Mouse (Mus musculus): ENCODE measurements around the gene Gatad2a. TPM values are rescaled to one million over a fixed set of nuclear protein-coding genes. Genes with fewer than 3 reads are reported as not detected.
A peak's percentile ranks its signal among the peaks of the same experiment; 100 is the strongest.

Gene Gatad2a
- polyA plus RNA-seq, 1 experiment from 2014 or later, result 81.7 TPM

DNA sequence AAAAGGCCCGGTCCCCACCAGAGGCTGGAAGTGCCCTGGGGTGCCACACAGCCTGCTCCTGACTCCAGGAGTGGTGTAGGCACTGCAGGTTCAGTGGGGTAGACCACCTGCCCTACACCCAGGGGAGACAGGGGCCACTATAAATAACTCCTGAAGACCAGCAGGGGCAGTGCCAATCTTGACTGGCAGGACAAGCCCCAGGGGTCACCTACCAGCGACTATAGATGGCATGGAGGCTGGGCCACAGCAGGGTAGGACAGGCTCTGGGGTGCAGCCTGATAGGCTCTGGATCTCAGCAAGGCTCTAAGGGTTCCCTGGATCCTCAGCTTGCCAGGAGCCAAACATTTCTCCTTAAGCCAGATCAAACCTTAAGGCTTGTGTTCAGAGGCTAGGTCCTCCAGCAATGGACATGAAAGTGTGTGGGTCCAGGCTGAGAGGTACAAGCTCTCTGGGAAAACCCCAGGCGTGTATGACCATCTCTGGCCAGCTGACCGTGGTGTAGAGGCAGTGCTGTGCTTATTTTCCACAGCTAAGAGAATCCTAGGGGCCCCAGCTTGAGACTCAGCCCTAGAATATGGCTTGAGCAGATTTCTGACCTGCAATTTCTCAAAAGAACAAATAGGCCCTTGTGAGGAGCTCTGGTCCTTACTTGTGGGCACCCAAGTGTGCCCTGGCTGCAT lies 100.3 kb downstream of the Gatad2a start:
- Histone ChIP-seq H3K4me3 (ENCODE audit: low read depth, low read length) (no peak overlapping the region), H3K27me3 (ENCODE audit: control insufficient read depth, insufficient read depth, low read length) (no peaks in the 10 kb centered on the region), H3K36me3 (ENCODE audit: control insufficient read depth, insufficient read depth, low read length) (no peaks in the 10 kb centered on the region), H3K4me2 (ENCODE audit: low read depth, low read length, severe bottlenecking) (no peak overlapping the region), H3K9ac (ENCODE audit: low read length) (no peak overlapping the region), H3K27ac (ENCODE audit: low read depth, low read length) (no peak overlapping the region), H3K9me3 (ENCODE audit: control insufficient read depth, low read length) (no peaks in the 10 kb centered on the region), H3K4me1 (replicated peaks; ENCODE audit: control insufficient read depth, insufficient read depth, low read length) (peaks cover 4% of the 10 kb centered on the region; the same call in 1 of the 2 replicates)
- ATAC-seq (replicated peaks; ENCODE audit: low FRiP score) (no peak), DNase-seq (ENCODE audit: low spot score) (no peak)
- WGBS, result 83% methylated on average over 4 of the region's 4 CpGs

DNA sequence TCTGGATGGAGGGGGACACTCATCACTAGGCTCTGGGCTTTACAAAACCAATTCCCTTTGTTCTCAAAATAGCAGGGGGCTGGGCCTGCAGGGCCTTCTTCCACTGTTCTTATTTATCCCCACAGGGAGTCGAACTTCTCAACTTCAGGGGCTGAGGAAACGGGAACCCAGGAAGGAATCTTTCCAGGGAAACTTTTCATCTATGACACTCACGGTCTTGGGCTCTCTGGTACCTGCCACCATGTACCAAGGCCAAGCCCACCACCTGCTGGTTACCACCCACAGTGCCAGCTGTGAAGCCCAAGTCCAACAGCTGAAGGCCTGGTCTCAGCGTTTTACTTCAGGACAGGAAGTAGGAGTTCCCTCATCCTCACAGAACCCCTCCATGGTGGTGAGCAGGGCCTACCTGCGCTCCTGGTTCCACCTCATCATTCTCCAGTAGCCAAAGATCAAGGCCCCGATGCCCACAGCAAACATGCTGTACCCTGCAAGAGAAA lies 101.3 kb downstream of the Gatad2a start:
- no peak overlapping the region for H3K27ac ChIP-seq (ENCODE audit: low read depth, low read length)
- DNase-seq (ENCODE audit: low spot score) (no peak), ATAC-seq (replicated peaks; ENCODE audit: low FRiP score) (no peak)
- H3K4me1 ChIP-seq (replicated peaks; ENCODE audit: control insufficient read depth, insufficient read depth, low read length), result no peaks in the 10 kb centered on the region; the same call in 1 of the 2 replicates
- no peak overlapping the region for H3K4me2 ChIP-seq (ENCODE audit: low read depth, low read length, severe bottlenecking)
- H3K9ac ChIP-seq (ENCODE audit: low read length), result no peak overlapping the region
- WGBS, result 50% methylated on average over 6 of the region's 6 CpGs
- H3K36me3 ChIP-seq (ENCODE audit: control insufficient read depth, insufficient read depth, low read length), result no peaks in the 10 kb centered on the region
- peaks cover 9% of the 10 kb centered on the region for H3K27me3 ChIP-seq (ENCODE audit: control insufficient read depth, insufficient read depth, low read length)
- H3K4me3 ChIP-seq (ENCODE audit: low read depth, low read length), result no peak overlapping the region
- no peaks in the 10 kb centered on the region for H3K9me3 ChIP-seq (ENCODE audit: control insufficient read depth, low read length)

DNA sequence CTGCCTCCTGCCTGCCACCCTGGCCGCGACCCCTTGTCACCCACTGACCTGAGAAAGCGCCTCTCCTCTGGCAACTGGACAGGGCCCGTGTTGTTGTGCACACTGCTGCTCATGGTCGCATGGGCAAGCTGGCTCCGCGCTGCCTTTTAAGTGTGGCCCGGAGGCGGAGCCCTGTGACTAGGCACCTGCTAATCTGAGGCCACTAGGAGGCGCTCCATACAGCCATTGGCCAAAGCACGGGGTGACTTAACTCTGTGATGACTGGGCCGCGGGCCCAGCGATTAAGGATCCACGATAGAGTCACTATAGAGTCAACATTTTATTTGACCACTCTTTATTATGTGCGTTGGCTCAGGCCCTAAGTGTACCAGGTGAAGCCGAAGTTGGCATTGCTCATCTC lies 102.3 kb downstream of the Gatad2a start:
- Histone ChIP-seq H3K9me3 (ENCODE audit: control insufficient read depth, low read length) (no peaks in the 10 kb centered on the region), H3K27me3 (ENCODE audit: control insufficient read depth, insufficient read depth, low read length) (peaks cover 19% of the 10 kb centered on the region), H3K4me3 (ENCODE audit: low read depth, low read length) (no peak overlapping the region), H3K27ac (ENCODE audit: low read depth, low read length) (no peak overlapping the region), H3K9ac (ENCODE audit: low read length) (no peak overlapping the region), H3K36me3 (ENCODE audit: control insufficient read depth, insufficient read depth, low read length) (no peaks in the 10 kb centered on the region), H3K4me2 (ENCODE audit: low read depth, low read length, severe bottlenecking) (no peak overlapping the region), H3K4me1 (replicated peaks; ENCODE audit: control insufficient read depth, insufficient read depth, low read length) (0 out of 2 replicates have a peak, but pooled peaks cover 5% of the 10 kb centered on the region)
- ATAC-seq (replicated peaks; ENCODE audit: low FRiP score) (peak; percentile 16), DNase-seq (ENCODE audit: low spot score) (peak; percentile 85)
- 24% methylated on average over 17 of the region's 17 CpGs for WGBS

DNA sequence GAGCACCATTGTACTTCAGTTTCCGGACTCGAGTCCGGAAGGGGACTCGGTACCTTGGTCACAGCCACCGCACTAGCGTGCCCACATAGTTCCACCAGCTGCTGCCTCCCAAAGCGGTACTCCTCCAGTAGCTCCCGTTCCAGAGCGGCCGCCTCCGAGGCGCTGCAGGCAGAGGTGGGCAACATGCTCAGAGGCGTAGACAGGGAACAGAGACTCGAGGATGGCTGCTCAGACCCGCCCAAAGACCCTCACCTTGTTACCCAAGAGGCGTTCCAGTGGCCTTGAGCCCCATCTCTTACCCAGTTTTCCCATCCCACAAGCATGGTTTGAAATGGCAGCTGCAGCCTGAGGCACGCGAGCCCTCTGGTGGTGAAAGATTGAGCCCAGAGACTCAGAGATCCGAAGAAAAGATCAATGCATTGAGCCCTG lies 105.4 kb downstream of the Gatad2a start:
- no peak overlapping the region for H3K9ac ChIP-seq (ENCODE audit: low read length)
- ATAC-seq (replicated peaks; ENCODE audit: low FRiP score) (peak; percentile 14; the same call in 1 of the 2 replicates), DNase-seq (ENCODE audit: low spot score) (peak; percentile 75)
- peaks cover 18% of the 10 kb centered on the region; the same call in 1 of the 2 replicates for H3K4me1 ChIP-seq (replicated peaks; ENCODE audit: control insufficient read depth, insufficient read depth, low read length)
- H3K4me3 ChIP-seq (ENCODE audit: low read depth, low read length), result no peak overlapping the region
- 44% methylated on average over 19 of the region's 19 CpGs for WGBS
- no peak overlapping the region for H3K4me2 ChIP-seq (ENCODE audit: low read depth, low read length, severe bottlenecking)
- peaks cover 49% of the 10 kb centered on the region for H3K27me3 ChIP-seq (ENCODE audit: control insufficient read depth, insufficient read depth, low read length)
- H3K36me3 ChIP-seq (ENCODE audit: control insufficient read depth, insufficient read depth, low read length), result no peaks in the 10 kb centered on the region
- no peak overlapping the region for H3K27ac ChIP-seq (ENCODE audit: low read depth, low read length)
- no peaks in the 10 kb centered on the region for H3K9me3 ChIP-seq (ENCODE audit: control insufficient read depth, low read length)

DNA sequence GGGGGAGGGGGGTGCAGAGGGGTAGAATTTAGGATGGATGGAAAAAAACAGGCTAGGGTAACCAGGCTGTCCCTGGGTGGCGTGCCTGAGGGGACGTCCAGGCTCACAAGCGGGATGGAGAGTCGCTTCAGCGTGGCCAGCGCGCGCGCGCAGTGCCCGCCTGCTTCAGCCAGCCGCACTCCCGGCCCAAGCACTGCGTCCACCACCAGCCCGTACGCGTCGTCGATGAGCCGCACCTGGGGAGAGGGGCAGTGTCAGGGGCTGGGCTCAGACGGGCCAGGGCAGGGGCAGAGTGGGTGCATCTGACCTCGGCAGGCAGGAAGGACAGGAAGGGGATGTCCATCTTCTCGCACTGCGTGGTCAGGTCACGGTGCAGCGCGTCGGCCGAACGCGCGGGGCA lies 107.3 kb downstream of the Gatad2a start:
- no peak for DNase-seq (ENCODE audit: low spot score)
- WGBS, result 5% methylated on average over 32 of the region's 32 CpGs
- Histone ChIP-seq H3K4me3 (ENCODE audit: low read depth, low read length) (peak overlapping the region; percentile 12; the same call in 1 of the 2 replicates), H3K27me3 (ENCODE audit: control insufficient read depth, insufficient read depth, low read length) (peaks cover 69% of the 10 kb centered on the region), H3K36me3 (ENCODE audit: control insufficient read depth, insufficient read depth, low read length) (no peaks in the 10 kb centered on the region), H3K9me3 (ENCODE audit: control insufficient read depth, low read length) (no peaks in the 10 kb centered on the region), H3K4me2 (ENCODE audit: low read depth, low read length, severe bottlenecking) (no peak overlapping the region), H3K27ac (ENCODE audit: low read depth, low read length) (no peak overlapping the region), H3K9ac (ENCODE audit: low read length) (no peak overlapping the region), H3K4me1 (replicated peaks; ENCODE audit: control insufficient read depth, insufficient read depth, low read length) (peaks cover 20% of the 10 kb centered on the region; the same call in 1 of the 2 replicates)
- 0 out of 2 replicates have a peak, but pooled peaks have one; percentile 17 for ATAC-seq (replicated peaks; ENCODE audit: low FRiP score)

DNA sequence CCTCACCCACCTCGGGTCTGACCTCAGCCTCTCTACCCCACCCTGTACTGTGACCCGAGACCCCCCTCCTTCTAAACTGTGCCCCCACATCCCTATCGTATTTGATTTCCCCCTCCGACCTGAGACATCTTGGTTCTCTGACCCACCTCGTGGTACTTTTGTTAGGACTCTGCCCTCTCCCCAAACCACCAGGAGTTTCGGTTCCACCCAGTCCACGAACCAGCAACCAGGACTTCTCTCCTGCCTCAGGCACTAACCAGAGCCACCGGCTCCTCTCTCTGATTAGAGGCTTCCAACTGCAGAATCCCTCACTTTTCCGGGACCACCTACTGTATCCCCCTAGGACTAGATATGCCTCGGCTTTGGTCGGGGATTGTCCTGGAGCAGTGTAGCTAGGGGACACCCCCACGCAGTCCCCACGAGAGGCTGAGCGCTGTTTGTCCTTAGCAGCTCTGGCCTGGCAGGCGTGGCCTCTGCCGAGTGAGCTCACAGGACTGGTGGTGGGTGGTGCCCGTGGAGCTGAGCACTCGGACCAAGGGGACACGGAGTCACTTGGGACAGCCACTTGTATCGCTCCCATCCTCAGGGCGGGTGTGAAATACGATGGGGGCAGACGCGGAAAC lies 107.8 kb downstream of the Gatad2a start:
- DNase-seq (ENCODE audit: low spot score), result no peak
- no peak overlapping the region for H3K27ac ChIP-seq (ENCODE audit: low read depth, low read length)
- WGBS, result 7% methylated on average over 24 of the region's 24 CpGs
- H3K9ac ChIP-seq (ENCODE audit: low read length), result no peak overlapping the region
- no peaks in the 10 kb centered on the region for H3K9me3 ChIP-seq (ENCODE audit: control insufficient read depth, low read length)
- peak overlapping the region; percentile 35; the same call in 1 of the 2 replicates for H3K4me2 ChIP-seq (ENCODE audit: low read depth, low read length, severe bottlenecking)
- peaks cover 20% of the 10 kb centered on the region; the same call in 1 of the 2 replicates for H3K4me1 ChIP-seq (replicated peaks; ENCODE audit: control insufficient read depth, insufficient read depth, low read length)
- 0 out of 2 replicates have a peak overlapping the region, but pooled peaks have one; percentile 12 for H3K4me3 ChIP-seq (ENCODE audit: low read depth, low read length)
- no peaks in the 10 kb centered on the region for H3K36me3 ChIP-seq (ENCODE audit: control insufficient read depth, insufficient read depth, low read length)
- ATAC-seq (replicated peaks; ENCODE audit: low FRiP score), result no peak
- H3K27me3 ChIP-seq (ENCODE audit: control insufficient read depth, insufficient read depth, low read length), result peaks cover 74% of the 10 kb centered on the region

DNA sequence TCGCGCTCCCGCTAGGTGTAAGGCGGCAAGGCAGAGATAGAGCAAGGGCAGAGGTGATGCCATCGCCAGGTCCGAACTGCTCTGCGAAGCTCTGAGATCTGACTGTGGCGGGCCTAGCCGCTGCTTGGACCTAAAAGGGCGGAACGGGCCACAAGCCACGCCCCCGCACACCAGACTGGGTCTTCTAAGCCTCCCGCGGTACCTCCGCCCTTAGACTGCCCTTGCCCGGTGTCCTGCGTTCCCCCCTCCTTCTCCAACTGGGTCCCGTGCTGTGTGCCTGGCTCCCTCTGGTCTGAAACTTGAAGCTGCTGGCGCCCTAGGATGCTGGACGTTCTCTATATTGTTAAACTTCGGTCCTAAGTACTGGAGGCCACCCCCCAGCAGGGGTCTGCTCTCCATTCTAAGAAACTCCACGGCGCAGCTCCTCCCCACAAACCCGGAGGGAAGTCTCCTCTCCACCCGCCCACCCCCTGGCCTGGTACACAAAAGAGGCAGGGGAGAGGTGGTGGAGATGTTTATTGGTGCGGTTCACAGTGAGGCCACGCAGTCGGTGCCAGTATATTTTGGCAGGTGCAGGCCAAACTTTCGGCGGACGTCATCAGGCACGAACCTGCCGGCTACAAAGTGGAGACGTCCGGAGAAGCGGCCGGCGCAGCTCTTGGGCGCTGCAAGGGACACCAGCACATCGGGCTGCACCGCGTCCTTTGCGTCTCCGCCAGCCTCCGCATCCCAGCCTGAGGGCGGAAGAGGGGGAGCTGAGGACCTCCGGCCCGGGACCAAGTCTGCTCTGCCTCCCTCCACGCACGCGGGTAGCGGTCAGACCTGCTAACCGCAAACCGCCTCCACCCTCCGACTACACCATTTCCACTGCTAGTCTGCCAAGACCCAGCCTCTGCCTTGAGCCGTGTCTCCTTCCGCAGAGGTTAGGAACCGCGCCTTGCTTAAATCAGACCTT lies 108.6 kb downstream of the Gatad2a start, which contains the start of gene Cilp2:
Cilp2 (minus strand) TSS at position 399 of the 955 bp plus-strand sequence.
- DNase-seq (ENCODE audit: low spot score) (peak; percentile 71), ATAC-seq (replicated peaks; ENCODE audit: low FRiP score) (no peak)
- Histone ChIP-seq H3K9me3 (ENCODE audit: control insufficient read depth, low read length) (no peaks in the 10 kb centered on the region), H3K27me3 (ENCODE audit: control insufficient read depth, insufficient read depth, low read length) (peaks cover 82% of the 10 kb centered on the region), H3K36me3 (ENCODE audit: control insufficient read depth, insufficient read depth, low read length) (no peaks in the 10 kb centered on the region), H3K4me3 (ENCODE audit: low read depth, low read length) (peak within 1 kb of the TSS; percentile 23), H3K27ac (ENCODE audit: low read depth, low read length) (no peak within 1 kb of the TSS), H3K9ac (ENCODE audit: low read length) (peak within 1 kb of the TSS; percentile 16; the same call in 1 of the 2 replicates), H3K4me2 (ENCODE audit: low read depth, low read length, severe bottlenecking) (peak within 1 kb of the TSS; percentile 35), H3K4me1 (replicated peaks; ENCODE audit: control insufficient read depth, insufficient read depth, low read length) (peaks cover 22% of the 10 kb centered on the region; the same call in 1 of the 2 replicates)
- WGBS, result 2% methylated on average over 60 of the region's 60 CpGs

DNA sequence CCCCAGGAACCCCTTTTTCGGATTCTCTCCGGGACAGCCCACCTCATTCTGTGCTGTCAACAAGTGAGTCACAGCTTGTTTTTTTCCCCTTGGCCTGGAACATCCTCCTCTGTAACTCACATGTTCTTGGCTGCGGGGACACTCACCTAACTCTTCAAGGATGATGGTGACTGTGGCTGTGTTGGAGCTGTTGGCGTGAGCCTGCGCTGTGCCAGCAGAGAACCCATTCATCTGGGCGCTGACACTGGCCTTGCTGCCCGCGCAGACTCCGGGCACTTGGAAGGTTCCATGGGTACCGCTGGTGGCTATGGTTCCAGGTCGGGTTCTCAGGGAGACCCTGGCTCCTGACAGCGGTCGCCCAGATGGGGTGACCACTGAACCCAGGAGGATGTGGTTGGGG lies 112.0 kb downstream of the Gatad2a start:
- DNase-seq (ENCODE audit: low spot score), result no peak
- Histone ChIP-seq H3K36me3 (ENCODE audit: control insufficient read depth, insufficient read depth, low read length) (no peaks in the 10 kb centered on the region), H3K27ac (ENCODE audit: low read depth, low read length) (no peak overlapping the region), H3K4me2 (ENCODE audit: low read depth, low read length, severe bottlenecking) (no peak overlapping the region), H3K9ac (ENCODE audit: low read length) (no peak overlapping the region), H3K4me1 (replicated peaks; ENCODE audit: control insufficient read depth, insufficient read depth, low read length) (peaks cover 30% of the 10 kb centered on the region; the same call in 1 of the 2 replicates), H3K9me3 (ENCODE audit: control insufficient read depth, low read length) (no peaks in the 10 kb centered on the region), H3K27me3 (ENCODE audit: control insufficient read depth, insufficient read depth, low read length) (peaks cover 100% of the 10 kb centered on the region), H3K4me3 (ENCODE audit: low read depth, low read length) (no peak overlapping the region)
- no peak for ATAC-seq (replicated peaks; ENCODE audit: low FRiP score)
- 54% methylated on average over 13 of the region's 13 CpGs for WGBS

Data from forebrain, embryonic 11.5 days (tissue).